Mouse (Mus musculus) bone marrow, adult 2 months (tissue): ENCODE data around the gene Hist2h3c2.

Experiments used
- CTCF ChIP-seq: fragments of 200-500 bp; IDR thresholded peaks from 2 replicates; pipeline ENCODE4 v1.5.1; 2011; ENCODE audit warnings: low read length, control low read depth; ENCODE audit not compliant: control insufficient read depth, insufficient read depth
- POLR2A ChIP-seq: fragments of 200-500 bp; IDR thresholded peaks from 2 replicates; pipeline ENCODE4 v1.6.1; 2011; ENCODE audit warnings: low read depth, mild to moderate bottlenecking, control low read depth, low read length, borderline replicate concordance; ENCODE audit not compliant: control insufficient read depth

GRCm38 (mm10) chr3:96197129-96197749 lies 41.7 kb downstream of the Hist2h3c2 start:
- TF ChIP-seq CTCF (no peak), POLR2A (peak; percentile 80)
